Mouse (Mus musculus) neural tube, embryonic 11.5 days (tissue): ENCODE results near the gene Arid1b. TPM values are rescaled to one million over a fixed set of nuclear protein-coding genes. Genes with fewer than 3 reads are reported as not detected.
A peak's percentile ranks its signal among the peaks of the same experiment; 100 is the strongest.

Experiments used
- ATAC-seq: fragments of 200-750 bp; cut with Nextera tagmentation; 2 replicates; pipeline ENCODE4 v1.8.0; 2017; ENCODE audit warnings: moderate number of reproducible peaks, mild to moderate bottlenecking, moderate TSS enrichment, moderate library complexity; ENCODE audit not compliant: insufficient read depth, low FRiP score, low TSS enrichment
- DNase-seq: peaks from one replicate; pipeline ENCODE4 v3.0.0-alpha.2; 2015; ENCODE audit warnings: low spot score
- H3K27ac ChIP-seq: fragments of 300-500 bp; sonication (generic); 2 replicates; pipeline ENCODE4 v1.5.1; 2014; ENCODE audit warnings: low read depth, mild to moderate bottlenecking, low read length
- H3K27me3 ChIP-seq: fragments of 300-500 bp; sonication (generic); 2 replicates; pipeline ENCODE4 v1.6.1; 2014; ENCODE audit warnings: mild to moderate bottlenecking, low read length, mixed read lengths; ENCODE audit not compliant: control insufficient read depth, insufficient read depth
- H3K36me3 ChIP-seq: fragments of 300-500 bp; sonication (generic); 2 replicates; pipeline ENCODE4 v1.6.1; 2014; ENCODE audit warnings: mild to moderate bottlenecking, low read length, moderate library complexity, mixed read lengths; ENCODE audit not compliant: control insufficient read depth, insufficient read depth
- H3K4me1 ChIP-seq: fragments of 300-500 bp; sonication (generic); 2 replicates; pipeline ENCODE4 v1.6.1; 2014; ENCODE audit warnings: low read length, mixed read lengths; ENCODE audit not compliant: control insufficient read depth, insufficient read depth
- H3K4me2 ChIP-seq: fragments of 300-500 bp; sonication (generic); 2 replicates; pipeline ENCODE4 v1.6.1; 2014; ENCODE audit warnings: low read depth, mild to moderate bottlenecking, moderate library complexity
- H3K4me3 ChIP-seq: fragments of 300-500 bp; sonication (generic); 2 replicates; pipeline ENCODE4 v1.5.1; 2014; ENCODE audit warnings: low read depth, low read length
- H3K9ac ChIP-seq: fragments of 300-500 bp; sonication (generic); 2 replicates; pipeline ENCODE4 v1.6.1; 2014; ENCODE audit warnings: mild to moderate bottlenecking, low read length
- H3K9me3 ChIP-seq: fragments of 300-500 bp; sonication (generic); 2 replicates; pipeline ENCODE4 v1.6.1; 2016; ENCODE audit warnings: low read length; ENCODE audit not compliant: control insufficient read depth
- WGBS: fragments of 180-500 bp; shearing (Covaris S2); extraction: QIAGEN DNeasy Blood & Tissue Kit; methylation state at CpG from one replicate; pipeline ENCODE4 v1.1.7; 2014; 5-methylcytosine and 5-hydroxymethylcytosine counted together
- polyA plus RNA-seq: library from polyadenylated mRNA; unstranded; fragments of >200 nt; fragmentation: Nextera tagmentation; extraction: Ambion mirVana; gene quantifications from 2 replicates; pipeline ENCODE4 v1.2.1, GENCODE M21; 2014

The Arid1b gene
- polyA plus RNA-seq, 1 experiment from 2014 or later, result 14.3 TPM

DNA sequence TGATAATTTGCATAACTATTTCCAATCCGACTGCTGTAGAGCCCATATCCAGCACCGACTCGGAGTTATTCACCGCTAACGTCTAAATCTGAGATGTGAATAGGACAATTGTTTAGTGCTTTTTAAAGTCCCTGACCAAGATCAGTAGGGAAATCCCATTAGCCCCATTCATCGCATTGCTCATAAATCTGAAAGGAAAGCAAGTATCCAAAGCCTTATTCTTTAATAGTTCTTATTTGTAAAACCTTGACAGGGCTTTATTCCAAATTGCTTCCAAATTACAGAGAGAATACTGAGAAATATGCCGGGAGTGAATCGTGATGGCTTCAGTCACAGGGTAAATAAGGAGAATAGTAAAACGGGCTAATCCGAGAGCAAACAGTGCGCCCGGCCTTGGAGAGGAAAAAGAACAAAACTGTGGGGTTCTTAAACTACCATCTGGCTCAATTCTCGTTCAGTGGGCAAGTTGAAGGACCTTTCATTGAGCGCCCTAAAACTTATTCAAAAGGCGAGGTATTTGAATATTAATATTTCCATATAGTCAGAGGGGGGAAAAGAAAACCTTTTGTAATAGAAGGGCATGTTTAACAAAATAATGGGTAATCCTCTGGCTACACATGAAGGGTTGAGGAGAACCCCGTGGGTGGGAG, 3.1 kb upstream of the Arid1b start:
- ATAC-seq, result no peak
- Histone ChIP-seq H3K27ac (0 out of 2 replicates have a peak overlapping the region, but pooled peaks have one; percentile 27), H3K27me3 (no peaks in the 10 kb centered on the region), H3K9ac (no peak overlapping the region), H3K4me3 (no peak overlapping the region), H3K4me2 (no peak overlapping the region), H3K4me1 (peaks cover 6% of the 10 kb centered on the region; the same call in 1 of the 2 replicates), H3K36me3 (no peaks in the 10 kb centered on the region), H3K9me3 (no peaks in the 10 kb centered on the region)
- 46% methylated on average over 16 of the region's 16 CpGs for WGBS
- no peak for DNase-seq

DNA sequence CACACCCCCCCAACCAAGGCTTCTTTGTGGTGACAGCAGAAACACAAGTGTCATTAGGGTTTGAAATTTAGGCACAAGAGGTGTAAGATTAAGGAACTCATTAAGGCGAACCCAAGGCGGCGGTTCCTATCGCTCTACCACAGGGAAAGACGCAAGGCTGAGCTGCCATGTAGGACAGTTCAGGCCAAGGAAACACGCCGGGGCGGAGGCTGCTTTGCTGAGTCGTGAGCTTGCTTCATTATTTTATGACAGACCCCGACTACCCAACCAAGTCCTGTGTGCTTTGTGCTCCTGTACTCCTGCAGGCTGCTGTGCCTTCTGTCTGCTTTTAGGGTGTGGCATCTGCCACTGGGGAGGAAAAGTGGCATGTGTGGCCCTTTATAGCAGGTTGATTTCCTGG, 2.5 kb upstream of the Arid1b start:
- peaks cover 6% of the 10 kb centered on the region; the same call in 1 of the 2 replicates for H3K4me1 ChIP-seq
- no peaks in the 10 kb centered on the region for H3K9me3 ChIP-seq
- H3K27me3 ChIP-seq, result no peaks in the 10 kb centered on the region
- H3K9ac ChIP-seq, result no peak overlapping the region
- no peak overlapping the region for H3K4me2 ChIP-seq
- no peak for ATAC-seq
- 63% methylated on average over 10 of the region's 10 CpGs for WGBS
- peak; percentile 31 for DNase-seq
- H3K27ac ChIP-seq, result 0 out of 2 replicates have a peak overlapping the region, but pooled peaks have one; percentile 27
- H3K36me3 ChIP-seq, result no peaks in the 10 kb centered on the region
- H3K4me3 ChIP-seq, result no peak overlapping the region

DNA sequence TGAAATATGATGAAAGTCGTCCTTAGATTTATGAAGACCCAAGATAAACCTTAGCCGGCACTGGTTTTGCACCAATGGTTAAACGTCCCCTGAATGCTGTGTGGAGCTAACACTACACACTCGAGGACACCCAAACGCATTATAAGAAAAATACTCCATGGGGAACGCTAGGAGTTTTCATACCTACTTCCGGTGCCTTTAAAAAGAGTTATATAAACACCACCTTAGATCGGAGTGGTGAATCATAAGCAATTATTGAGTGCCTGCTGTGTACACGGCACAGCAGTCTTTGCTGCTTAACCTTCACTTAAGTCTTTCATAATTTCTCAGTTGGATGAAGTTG, 664 bp upstream of the Arid1b start:
- Histone ChIP-seq H3K9me3 (no peaks in the 10 kb centered on the region), H3K4me1 (peaks cover 8% of the 10 kb centered on the region; the same call in 1 of the 2 replicates), H3K27me3 (no peaks in the 10 kb centered on the region), H3K36me3 (no peaks in the 10 kb centered on the region), H3K27ac (peak overlapping the region; percentile 99), H3K4me2 (peak overlapping the region; percentile 85), H3K9ac (peak overlapping the region; percentile 100), H3K4me3 (peak overlapping the region; percentile 97)
- no peak for ATAC-seq
- WGBS, result 11% methylated on average over 9 of the region's 9 CpGs
- peak; percentile 14 for DNase-seq

DNA sequence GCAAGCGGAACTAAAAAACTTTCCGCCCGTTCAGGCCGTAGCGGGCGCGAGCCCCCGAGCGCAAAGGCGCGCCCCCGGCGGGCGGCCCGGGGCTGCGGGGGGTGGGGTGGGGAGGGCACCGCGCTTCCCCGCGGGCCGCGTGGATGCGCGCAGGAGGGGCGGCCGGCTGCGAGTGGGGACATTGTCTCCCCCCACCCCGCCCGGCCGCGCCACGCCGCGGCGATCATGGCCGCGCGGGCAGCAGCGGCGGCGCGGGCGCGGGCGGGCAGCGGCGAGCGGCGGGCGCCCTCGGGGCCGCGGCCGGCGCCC, 326 bp downstream of the Arid1b start:
- Histone ChIP-seq H3K36me3 (no peaks in the 10 kb centered on the region), H3K4me3 (peak overlapping the region; percentile 97), H3K27ac (peak overlapping the region; percentile 99), H3K9ac (peak overlapping the region; percentile 100), H3K4me2 (peak overlapping the region; percentile 85), H3K4me1 (peaks cover 8% of the 10 kb centered on the region; the same call in 1 of the 2 replicates), H3K27me3 (no peaks in the 10 kb centered on the region), H3K9me3 (no peaks in the 10 kb centered on the region)
- ATAC-seq (peak; percentile 36), DNase-seq (no peak)
- WGBS, result 0% methylated on average over 10 of the region's 55 CpGs

DNA sequence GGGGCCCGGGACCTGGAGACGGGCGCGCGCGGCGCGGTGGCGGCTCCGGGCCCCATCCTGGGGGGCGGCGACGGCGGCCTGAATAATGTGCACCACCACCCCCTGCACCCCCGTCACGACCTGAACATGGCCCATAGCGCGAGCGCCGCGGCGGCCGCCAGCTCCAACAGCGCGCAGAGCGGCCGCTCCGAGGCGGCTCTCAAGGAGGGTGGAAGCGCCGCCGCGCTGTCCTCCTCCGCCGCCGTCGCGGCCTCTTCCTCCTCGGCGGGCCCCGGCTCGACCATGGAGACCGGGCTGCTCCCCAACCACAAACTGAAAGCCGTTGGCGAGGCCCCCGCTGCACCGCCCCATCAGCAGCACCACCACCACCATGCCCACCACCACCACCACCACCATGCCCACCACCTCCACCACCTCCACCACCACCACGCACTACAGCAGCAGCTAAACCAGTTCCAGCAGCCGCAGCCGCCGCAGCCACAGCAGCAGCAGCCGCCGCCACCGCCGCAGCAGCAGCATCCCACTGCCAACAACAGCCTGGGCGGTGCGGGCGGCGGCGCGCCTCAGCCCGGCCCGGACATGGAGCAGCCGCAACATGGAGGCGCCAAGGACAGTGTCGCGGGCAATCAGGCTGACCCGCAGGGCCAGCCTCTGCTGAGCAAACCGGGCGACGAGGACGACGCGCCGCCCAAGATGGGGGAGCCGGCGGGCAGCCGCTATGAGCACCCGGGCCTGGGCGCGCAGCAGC, 855 bp downstream of the Arid1b start:
- 0% methylated on average over 42 of the region's 81 CpGs for WGBS
- peaks cover 12% of the 10 kb centered on the region for H3K4me1 ChIP-seq
- H3K27ac ChIP-seq, result peak overlapping the region; percentile 99
- ATAC-seq (peak; percentile 54), DNase-seq (peak; percentile 80)
- H3K4me3 ChIP-seq, result peak overlapping the region; percentile 97
- no peaks in the 10 kb centered on the region for H3K27me3 ChIP-seq
- no peaks in the 10 kb centered on the region for H3K9me3 ChIP-seq
- H3K4me2 ChIP-seq, result peak overlapping the region; percentile 85
- H3K36me3 ChIP-seq, result no peaks in the 10 kb centered on the region
- peak overlapping the region; percentile 100 for H3K9ac ChIP-seq

DNA sequence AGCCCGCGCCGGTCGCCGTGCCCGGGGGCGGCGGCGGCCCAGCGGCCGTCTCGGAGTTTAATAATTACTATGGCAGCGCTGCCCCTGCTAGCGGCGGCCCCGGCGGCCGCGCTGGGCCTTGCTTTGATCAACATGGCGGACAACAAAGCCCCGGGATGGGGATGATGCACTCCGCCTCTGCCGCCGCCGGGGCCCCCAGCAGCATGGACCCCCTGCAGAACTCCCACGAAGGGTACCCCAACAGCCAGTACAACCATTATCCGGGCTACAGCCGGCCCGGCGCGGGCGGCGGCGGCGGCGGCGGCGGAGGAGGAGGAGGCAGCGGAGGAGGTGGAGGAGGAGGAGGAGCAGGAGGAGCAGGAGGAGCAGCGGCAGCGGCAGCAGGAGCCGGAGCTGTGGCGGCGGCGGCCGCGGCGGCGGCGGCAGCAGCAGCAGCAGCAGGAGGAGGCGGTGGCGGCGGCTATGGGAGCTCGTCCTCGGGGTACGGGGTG, 1.5 kb downstream of the Arid1b start:
- Histone ChIP-seq H3K36me3 (no peaks in the 10 kb centered on the region), H3K4me3 (peak overlapping the region; percentile 97), H3K27me3 (no peaks in the 10 kb centered on the region), H3K27ac (peak overlapping the region; percentile 99), H3K4me1 (peaks cover 18% of the 10 kb centered on the region), H3K4me2 (peak overlapping the region; percentile 85), H3K9ac (peak overlapping the region; percentile 100), H3K9me3 (no peaks in the 10 kb centered on the region)
- ATAC-seq (peak; percentile 9; the same call in 1 of the 2 replicates), DNase-seq (peak; percentile 77)
- WGBS, result 0% methylated on average over 25 of the region's 56 CpGs

DNA sequence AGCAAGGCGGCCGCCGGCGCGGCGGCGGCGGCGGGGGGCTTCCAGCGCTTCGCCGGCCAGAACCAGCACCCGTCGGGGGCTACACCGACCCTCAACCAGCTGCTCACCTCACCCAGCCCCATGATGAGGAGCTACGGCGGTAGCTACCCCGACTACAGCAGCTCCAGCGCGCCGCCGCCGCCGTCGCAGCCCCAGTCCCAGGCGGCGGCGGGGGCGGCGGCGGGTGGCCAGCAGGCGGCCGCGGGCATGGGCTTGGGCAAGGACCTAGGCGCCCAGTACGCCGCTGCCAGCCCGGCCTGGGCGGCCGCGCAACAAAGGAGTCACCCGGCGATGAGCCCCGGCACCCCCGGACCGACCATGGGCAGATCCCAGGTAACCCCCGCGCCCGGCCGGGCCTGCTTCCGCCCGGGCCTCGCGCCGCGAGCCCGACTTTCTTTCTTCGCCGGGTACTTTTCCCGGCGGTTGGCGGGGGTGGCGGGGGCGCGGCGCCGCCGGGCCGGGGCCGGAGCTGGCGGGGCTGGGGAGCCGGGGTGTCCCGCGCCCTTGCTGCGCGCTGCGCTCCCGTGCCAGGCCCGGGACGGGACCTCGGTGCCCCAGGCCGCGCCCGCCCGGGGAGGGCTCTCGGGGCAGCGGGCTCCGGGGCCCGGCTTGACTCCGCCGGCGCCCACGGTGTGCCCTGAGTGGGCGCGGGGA, 2.1 kb downstream of the Arid1b start:
- ATAC-seq, result 0 out of 2 replicates have a peak, but pooled peaks have one; percentile 11

DNA sequence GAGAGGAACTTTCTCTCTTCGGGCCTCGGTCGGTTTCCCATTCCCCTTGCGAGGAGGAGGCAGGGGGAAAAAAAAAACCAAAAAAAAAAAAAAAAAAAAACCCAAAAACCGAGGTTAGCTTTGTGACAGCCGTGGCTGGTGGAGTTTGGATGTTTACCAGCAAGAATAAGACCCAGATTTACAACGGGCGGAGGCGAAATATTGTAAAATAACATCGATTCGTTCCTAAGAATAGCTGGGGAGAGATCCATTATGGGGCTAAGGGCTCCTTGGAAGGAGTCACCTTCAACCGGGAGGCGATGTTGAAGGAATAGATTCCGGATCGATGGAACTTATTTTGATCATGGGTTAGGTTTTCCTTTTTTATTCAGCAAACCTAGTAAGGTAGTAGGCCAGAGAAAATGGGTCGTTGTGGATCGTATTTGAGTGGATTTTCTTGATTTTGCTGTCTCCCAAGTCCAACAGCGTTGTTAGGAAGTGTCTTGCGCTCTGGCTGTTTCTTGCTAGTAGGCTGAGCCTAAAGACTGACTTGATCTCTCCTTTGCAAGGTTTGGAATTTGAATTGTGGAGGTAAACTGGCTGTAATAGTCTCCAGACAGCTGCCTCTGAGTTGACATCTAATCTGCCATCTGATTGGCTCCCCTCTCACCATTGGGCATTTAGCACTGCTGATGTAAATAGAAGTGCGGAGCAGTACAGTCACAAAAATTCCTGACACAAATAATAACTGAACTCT, 2.9 kb downstream of the Arid1b start:
- peak overlapping the region; percentile 100 for H3K9ac ChIP-seq
- peak; percentile 42 for DNase-seq

More for the DNA sequence above, 2.1 kb downstream of the Arid1b start:
- H3K27ac ChIP-seq, result peak overlapping the region; percentile 99
- no peaks in the 10 kb centered on the region for H3K9me3 ChIP-seq
- H3K27me3 ChIP-seq, result no peaks in the 10 kb centered on the region
- H3K4me1 ChIP-seq, result peaks cover 23% of the 10 kb centered on the region
- H3K36me3 ChIP-seq, result no peaks in the 10 kb centered on the region
- peak overlapping the region; percentile 85 for H3K4me2 ChIP-seq
- DNase-seq, result peak; percentile 30
- H3K9ac ChIP-seq, result peak overlapping the region; percentile 100
- peak overlapping the region; percentile 97 for H3K4me3 ChIP-seq
- under 1% methylated on average over 58 of the region's 95 CpGs for WGBS

More for the DNA sequence above, 2.9 kb downstream of the Arid1b start:
- no peaks in the 10 kb centered on the region for H3K27me3 ChIP-seq
- H3K27ac ChIP-seq, result peak overlapping the region; percentile 99
- H3K36me3 ChIP-seq, result no peaks in the 10 kb centered on the region
- peak overlapping the region; percentile 85 for H3K4me2 ChIP-seq
- H3K4me1 ChIP-seq, result peaks cover 21% of the 10 kb centered on the region
- peak overlapping the region; percentile 97 for H3K4me3 ChIP-seq
- under 1% methylated on average over 20 of the region's 20 CpGs for WGBS
- H3K9me3 ChIP-seq, result no peaks in the 10 kb centered on the region
- ATAC-seq, result no peak
